Mouse (Mus musculus) heart, postnatal 10 days (tissue): ENCODE data around the gene Cldn5. TPM values are rescaled to one million over a fixed set of nuclear protein-coding genes. Genes with fewer than 3 reads are reported as not detected.

Experiments
- DNase-seq, 2 experiments: peaks; one replicate each; pipeline ENCODE4 v3.0.0; 2021
- intact Hi-C: fragments of 180-260 bp; cut with DNase I; formaldehyde crosslinking; loops from one replicate; pipeline ENCODE4 v1.15.1; 2025
- total RNA-seq, 2 experiments: library from RNA; stranded (reverse); gene quantifications; 2 replicates each; pipeline ENCODE4 v1.2.3; 2021

The Cldn5 gene
- total RNA-seq, 2 experiments from 2014 or later = 79.8 to 90.1 TPM

DNA sequence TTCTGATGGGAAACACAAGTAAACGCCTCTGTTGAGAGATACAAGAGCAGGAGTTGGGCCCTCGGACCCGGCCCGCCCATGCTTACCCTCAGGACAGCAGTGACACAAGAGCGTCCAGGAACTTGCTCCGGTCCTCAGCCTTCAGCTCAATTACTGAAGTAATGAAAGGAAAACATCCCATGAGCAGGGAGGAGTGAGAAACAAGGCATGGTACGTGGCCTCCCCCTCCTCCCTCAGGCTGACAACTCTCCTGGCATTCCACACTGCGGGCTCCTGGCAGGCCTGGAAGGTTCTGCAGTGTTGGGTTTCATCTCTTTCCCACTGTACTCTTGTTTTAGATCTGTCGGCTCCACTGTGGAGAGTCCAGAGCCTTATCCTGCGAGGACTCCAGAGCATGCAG is 5.2 kb downstream of the Cldn5 start:
- intact Hi-C loops = no loop called here
- no peak for DNase-seq

DNA sequence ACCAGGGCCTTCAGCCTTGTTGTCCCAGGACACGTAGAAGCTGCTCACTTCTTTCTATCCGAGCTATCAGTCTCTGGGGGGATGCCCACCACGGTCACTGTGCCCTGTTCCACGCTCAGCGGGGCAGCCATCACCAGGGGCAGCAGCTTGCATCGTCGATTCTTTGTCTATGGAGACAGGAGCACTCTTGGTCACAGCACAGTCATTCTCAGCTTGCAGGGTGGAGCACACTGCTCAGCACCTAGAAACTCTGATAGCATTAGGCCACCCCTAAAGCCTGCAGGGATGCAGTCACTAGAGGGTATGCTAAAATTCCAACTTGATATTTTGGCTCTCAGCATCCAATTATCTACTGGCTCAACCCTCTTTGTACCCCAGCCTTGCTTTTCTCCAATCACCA is 8.4 kb downstream of the Cldn5 start:
- intact Hi-C loops = no loop called here
- no peak for DNase-seq

DNA sequence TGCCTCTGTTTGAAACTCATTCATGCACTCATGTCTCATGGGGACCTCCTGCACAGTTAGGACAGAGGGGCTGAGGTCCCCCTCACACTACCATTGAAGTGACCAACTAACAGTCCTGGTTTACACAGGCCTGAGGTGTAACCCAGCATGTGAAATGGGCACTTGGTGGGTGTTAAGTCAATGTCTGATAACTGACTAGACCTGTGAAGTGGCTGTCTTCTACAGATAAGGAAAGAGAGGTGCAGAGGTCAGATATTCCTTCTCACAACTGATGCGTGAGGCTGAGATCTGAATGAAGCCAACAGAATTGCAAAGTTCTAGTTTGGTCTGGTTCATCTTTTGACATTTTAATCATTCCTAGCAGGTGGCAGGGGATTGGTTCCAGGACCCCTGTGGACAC is 8.8 kb downstream of the Cldn5 start:
- no peak for DNase-seq
- intact Hi-C loops = no loop called here

- DNase-seq = no peak
- intact Hi-C loops = no loop called here
These were observed 10.0 kb downstream of the Cldn5 start for GRCm38 (mm10) chr16:18786652-18787051.

DNA sequence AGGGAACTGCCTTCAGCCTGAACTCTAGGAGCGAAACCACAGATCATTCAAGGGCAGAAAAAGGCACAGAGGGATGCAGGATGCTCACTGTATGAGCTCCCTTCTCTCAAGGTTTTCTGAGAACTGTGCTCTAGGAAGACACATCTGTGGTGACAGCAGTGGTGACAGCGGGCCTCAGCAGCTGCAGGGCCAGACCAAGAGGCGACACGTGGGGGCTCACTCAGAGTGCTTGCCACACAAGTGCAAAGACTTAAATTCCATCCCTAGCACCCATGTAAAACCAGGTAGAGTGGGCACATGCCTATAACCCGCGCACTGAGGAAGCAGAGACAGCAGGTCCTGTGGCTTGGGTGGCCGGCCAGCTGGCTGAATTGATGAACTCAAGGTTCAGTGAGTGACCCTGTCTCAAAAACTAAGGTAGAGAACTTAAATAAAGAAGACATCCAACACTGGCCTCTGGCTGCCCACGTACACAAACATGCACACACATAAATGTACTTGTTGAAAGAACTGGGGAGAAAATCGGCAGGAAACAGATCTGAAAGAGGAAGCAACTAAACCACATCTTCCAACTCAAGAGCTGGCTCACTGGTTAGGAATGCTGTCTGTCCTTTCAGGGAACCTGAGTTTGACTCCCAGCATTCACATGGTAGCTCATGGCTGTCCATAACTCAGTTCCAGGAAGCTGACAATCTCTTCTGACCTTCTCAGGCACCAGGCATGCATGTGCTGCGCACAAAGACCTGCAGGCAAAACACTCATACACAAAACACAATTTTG is 12.2 kb downstream of the Cldn5 start:
- no peak for DNase-seq
- intact Hi-C loops = no loop called here

- intact Hi-C loops = loop anchor here (5.0 to 10.0 kb wide), 3 partner anchors 78 to 351 kb away; partner anchors contain the start of genes Gm49601 and Sept5
- no peak for DNase-seq
These were observed 18.7 kb downstream of the Cldn5 start for GRCm38 (mm10) chr16:18795223-18795899.

DNA sequence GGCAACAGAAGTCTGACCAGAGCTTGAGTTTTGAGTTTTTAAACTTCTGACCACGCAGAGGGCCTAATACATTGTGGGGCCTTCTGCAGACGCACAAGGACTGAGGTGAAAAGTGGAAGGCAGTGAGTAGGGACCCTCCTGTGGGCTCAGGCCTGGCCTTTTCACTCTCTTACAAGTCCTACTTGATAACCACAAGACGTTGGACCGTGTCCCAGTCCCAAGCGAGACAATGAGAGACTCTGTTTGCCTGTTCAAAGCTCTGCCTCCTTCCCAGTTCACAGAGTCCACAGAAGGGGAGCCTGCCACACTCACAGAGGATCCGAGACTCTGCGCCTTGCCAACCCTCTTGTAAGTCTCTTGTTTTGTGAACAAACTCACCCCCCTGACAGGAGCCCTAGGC is 20.0 kb downstream of the Cldn5 start:
- intact Hi-C loops = loop anchor here (5.0 to 10.0 kb wide), 3 partner anchors 79 to 352 kb away; partner anchors contain the start of genes Gm49601 and Sept5
- no peak for DNase-seq

DNA sequence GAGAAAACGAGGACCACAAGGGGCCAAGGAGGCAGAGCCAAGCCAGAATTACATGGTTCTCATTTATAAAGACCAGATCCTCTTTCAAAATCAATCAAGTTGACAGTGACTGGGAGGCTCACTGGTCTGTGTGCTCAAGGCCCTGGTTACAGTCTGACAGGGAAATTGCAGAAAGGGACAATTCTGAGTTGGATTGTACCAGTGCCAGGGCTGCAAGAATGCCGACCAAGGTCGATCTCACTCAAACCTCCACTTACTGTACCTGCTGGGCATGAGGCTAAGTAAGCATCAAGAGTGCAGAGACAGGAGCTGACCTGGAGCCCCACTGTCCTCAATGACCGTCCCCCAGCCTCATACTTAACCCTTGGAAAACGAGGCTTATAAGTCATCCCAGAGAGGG is 21.5 kb downstream of the Cldn5 start:
- intact Hi-C loops = loop anchor here (5.0 to 10.0 kb wide), 3 partner anchors 81 to 353 kb away; partner anchors contain the start of genes Gm49601 and Sept5
- no peak for DNase-seq

DNA sequence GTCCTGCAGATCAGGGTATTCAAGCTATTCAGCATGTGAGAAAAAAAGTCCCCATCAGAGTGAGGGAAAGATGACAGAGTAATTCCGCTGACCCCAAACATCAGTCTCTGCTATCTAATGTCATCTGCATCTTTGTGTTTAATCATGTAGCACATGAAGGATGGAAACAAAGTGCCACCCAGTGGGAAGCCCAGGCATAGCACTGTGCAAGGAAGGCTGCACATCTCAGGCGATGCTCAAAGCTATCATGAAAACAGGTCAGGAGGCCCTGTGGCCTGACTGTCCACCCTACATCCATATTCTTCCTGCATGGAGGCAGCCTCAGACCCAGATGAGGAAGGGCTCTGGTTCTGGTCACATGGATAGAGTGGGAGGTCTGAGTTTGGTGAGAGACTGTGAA is 22.2 kb downstream of the Cldn5 start:
- peak; percentile 48 to 66 for DNase-seq
- intact Hi-C loops = loop anchor here (1.0 to 10.0 kb wide), 4 partner anchors 82 to 354 kb away; partner anchors contain the start of genes Gm49601 and Sept5

- DNase-seq = no peak
- intact Hi-C loops = no loop called here
These were observed 29.1 kb downstream of the Cldn5 start for GRCm38 (mm10) chr16:18805746-18806145.

DNA sequence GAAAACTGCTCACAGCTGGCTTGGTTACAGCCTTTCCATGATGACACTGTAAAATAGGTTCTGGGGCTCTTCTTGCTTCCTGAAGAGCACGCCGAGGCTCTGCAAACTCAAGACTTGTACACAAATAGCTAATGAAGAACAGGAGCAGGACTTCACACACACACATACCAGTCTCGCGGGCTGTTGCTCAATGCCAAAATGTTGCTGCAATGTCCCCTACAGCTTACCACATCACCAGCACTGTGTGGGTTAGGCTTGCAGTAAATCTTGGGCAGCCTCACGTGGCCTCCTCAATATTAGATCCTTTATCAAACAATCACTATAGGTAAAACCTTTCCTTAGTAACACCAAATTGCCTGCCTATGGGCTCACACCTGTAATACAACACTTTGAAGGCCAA is 32.4 kb downstream of the Cldn5 start:
- DNase-seq = no peak
- intact Hi-C loops = no loop called here

DNA sequence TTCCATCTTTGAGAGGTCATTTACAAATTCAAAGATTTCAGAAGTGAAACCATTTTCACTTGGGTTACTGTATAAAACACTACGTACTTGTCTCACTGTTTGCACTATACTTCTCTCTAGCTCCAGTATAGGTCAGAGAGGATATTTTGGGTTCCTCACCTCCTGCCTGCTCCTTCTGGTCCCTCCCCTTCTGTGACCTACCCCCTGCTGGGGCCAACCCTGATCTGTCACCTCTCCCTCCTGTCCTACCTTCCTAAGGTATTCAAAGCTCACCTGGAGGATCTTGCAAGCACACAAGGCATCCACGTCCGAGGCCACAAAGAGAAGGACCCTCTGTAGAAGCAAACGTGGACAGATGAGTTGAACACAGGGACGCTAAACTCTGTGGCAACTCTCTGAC is 34.4 kb downstream of the Cldn5 start:
- DNase-seq = no peak
- intact Hi-C loops = no loop called here

GRCm38 (mm10) chr16:18811468-18812384 is 35.1 kb downstream of the Cldn5 start, which contains the start of the genes Ufd1 and Cdc45:
TSS of gene Ufd1 (plus strand) at chr16:18811779.
TSS of gene Cdc45 (minus strand) at chr16:18811987.
- peak; percentile 93 to 95 for DNase-seq
- intact Hi-C loops = loop anchor here (2.0 kb wide), 1 partner anchor 65 kb away; the partner anchor contains the start of genes Hira and Mrpl40

DNA sequence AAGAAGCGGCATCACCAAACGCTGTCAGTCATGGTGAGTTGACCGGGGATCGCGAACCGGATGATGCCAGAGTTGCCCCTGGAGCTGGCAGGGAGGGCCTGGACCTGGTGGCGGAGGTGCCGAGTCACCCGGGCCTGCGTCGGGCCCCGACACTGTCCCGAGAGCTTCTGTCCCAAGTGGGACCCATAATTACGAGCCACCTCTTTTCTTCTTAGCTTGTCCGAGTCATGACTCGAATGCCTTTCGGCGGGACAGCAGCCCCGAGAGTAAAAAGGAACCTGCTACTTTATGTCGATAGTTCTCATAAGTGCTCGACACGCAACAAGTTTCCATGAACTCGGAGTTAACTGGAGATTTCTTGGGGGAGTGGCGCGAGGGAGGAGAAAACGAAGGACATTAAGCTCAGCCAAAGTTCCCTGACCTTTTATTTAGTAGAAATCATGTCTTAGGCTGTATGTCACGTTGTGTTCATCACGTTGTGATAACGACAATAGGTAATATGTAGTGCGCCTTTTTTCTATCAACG is 35.8 kb downstream of the Cldn5 start:
- DNase-seq = no peak
- intact Hi-C loops = loop anchor here (2.0 kb wide), 1 partner anchor 64 kb away; the partner anchor contains the start of genes Hira and Mrpl40

DNA sequence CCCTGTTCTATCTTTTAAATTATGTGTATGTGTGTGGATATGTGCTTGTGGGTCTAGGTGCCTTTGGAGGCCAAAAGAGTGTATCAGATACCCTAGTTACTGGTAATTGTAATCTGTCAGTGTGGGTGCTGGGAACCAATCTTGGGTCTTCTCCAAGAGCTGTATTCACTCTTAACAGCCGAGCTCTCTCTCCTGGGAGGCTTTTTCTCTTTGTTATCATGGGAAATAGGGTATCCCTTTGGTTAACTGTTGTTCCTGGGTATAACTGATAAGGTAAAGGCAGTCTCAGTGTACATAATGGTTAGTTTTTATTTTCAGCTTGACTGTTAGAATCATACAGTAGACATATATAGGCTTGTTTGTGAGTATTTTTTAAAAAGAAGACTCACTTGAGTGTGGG is 45.7 kb downstream of the Cldn5 start:
- intact Hi-C loops = no loop called here
- no peak for DNase-seq

DNA sequence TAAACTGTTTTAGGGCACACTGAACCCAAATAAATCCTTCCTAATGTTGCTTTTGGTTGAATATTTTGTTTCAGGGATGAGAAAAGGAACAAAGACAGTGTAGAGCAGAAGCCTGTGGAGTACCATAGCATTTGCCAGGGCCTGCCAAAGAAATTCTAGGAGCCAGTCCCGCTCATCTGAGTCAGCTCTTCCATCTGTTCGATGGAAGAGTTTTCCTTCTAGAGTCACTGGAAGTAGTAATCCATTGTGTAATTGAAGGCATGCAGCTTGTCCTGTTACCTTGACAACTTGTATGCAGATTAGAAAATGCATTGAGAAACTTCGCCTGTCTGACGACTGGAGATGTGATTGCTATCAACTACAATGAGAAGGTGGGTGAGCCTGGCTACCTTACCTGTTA is 46.3 kb downstream of the Cldn5 start:
- DNase-seq = no peak
- intact Hi-C loops = no loop called here
